Mouse (Mus musculus): Measurements from ENCODE around the gene Atl1. TPM values are rescaled to one million over a fixed set of nuclear protein-coding genes. Genes with fewer than 3 reads are reported as not detected.

The Atl1 gene
- total and polyA plus RNA-seq, 2 experiments from 2014 or later = 130 to 145 TPM

DNA sequence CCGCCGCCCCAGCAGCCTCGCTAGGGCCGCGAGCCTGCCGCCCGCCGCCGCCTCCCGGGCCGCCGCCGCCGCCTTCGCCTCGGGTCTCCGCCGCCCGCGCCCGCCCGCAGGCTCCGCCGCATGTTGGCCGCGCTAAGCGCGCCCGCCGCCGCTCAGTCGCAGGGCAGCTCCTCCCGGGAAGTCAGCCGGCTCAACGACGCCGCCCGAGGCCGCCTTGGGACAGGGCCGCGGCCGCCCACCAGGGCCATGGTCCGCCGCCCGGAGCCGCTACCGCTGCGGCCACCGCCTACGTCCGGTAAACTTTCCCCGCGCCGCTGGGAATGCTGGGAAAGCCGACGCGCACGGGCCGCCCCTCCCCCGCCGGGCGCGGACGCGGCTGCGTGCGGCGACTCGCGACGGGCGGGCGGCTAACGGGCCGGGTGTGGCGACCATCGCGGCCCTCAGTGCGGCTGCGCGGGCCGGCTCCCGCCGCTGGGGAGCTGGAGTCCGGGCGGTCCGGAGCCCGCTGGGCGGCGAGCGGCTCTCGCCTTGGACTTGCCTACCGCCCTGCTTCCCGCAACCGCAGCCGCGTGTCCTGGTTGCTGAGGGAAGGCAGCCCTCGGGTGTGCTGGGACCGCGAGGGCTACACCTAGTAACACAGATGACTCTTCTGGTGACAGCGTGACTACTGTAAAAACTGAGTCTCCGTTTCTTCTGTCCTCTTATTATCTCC lies 94.5 kb downstream of the Atl1 start, which contains the start of gene Sav1:
TSS of gene Sav1 (minus strand) at position 217 of the 712 bp plus-strand sequence.
- no peaks in the 10 kb centered on the region for H3K9me3 ChIP-seq (ENCODE audit: low read length)
- WGBS = under 1% methylated on average over 84 of the region's 102 CpGs
- H3K4me1 ChIP-seq (ENCODE audit: insufficient read depth, low read length) = peaks cover 6% of the 10 kb centered on the region; the same call in 1 of the 2 replicates
- peak within 1 kb of the TSS; percentile 80 for H3K4me3 ChIP-seq (ENCODE audit: low read length)
- peak within 1 kb of the TSS; percentile 87 for H3K9ac ChIP-seq (replicated peaks; ENCODE audit: low read length)
- TF ChIP-seq CTCF (IDR thresholded peaks at IDR 0.05; ENCODE audit: low read depth) = no peak
- ATAC-seq (peak; percentile 93), DNase-seq (ENCODE audit: low spot score) (peak; percentile 92)
- no peaks in the 10 kb centered on the region for H3K27me3 ChIP-seq (ENCODE audit: insufficient read depth, low read length)
- H3K27ac ChIP-seq = peak within 1 kb of the TSS; percentile 90
- H3K36me3 ChIP-seq (ENCODE audit: insufficient read depth, low read length) = peaks cover 17% of the 10 kb centered on the region; the same call in 1 of the 2 replicates
- H3K4me2 ChIP-seq (ENCODE audit: low read depth, low read length) = peak within 1 kb of the TSS; percentile 80

DNA sequence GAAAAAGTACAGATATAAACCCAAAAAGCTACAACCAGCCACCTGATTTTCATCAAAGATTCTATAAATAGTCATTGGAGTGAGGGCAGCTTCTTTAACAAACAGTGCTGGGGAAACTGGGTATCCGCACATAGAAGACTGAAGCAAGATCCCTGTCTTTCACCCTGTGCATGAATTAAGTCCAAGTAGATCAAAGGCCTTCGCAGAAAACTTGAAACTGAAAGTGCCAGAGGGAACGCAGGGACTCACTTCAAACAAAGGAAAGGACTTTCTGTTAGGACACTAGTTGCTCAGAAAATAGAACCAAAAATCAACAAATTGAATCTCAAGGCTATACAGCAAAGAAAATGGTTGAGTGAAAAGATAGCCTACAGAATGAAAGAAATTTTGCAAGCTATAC lies 103.0 kb downstream of the Atl1 start:
- no peak overlapping the region for H3K4me2 ChIP-seq (ENCODE audit: low read depth, low read length)
- no peak for TF ChIP-seq CTCF (IDR thresholded peaks at IDR 0.05; ENCODE audit: low read depth)
- H3K9ac ChIP-seq (replicated peaks; ENCODE audit: low read length) = no peak overlapping the region
- DNase-seq (ENCODE audit: low spot score) = no peak
- ATAC-seq = no peak
- no peaks in the 10 kb centered on the region for H3K4me1 ChIP-seq (ENCODE audit: insufficient read depth, low read length)
- no peak overlapping the region for H3K4me3 ChIP-seq (ENCODE audit: low read length)
- WGBS = 65% methylated on average over 3 of the region's 3 CpGs
- H3K9me3 ChIP-seq (ENCODE audit: low read length) = no peaks in the 10 kb centered on the region
- no peak overlapping the region for H3K27ac ChIP-seq
- H3K27me3 ChIP-seq (ENCODE audit: insufficient read depth, low read length) = no peaks in the 10 kb centered on the region
- no peaks in the 10 kb centered on the region for H3K36me3 ChIP-seq (ENCODE audit: insufficient read depth, low read length)

DNA sequence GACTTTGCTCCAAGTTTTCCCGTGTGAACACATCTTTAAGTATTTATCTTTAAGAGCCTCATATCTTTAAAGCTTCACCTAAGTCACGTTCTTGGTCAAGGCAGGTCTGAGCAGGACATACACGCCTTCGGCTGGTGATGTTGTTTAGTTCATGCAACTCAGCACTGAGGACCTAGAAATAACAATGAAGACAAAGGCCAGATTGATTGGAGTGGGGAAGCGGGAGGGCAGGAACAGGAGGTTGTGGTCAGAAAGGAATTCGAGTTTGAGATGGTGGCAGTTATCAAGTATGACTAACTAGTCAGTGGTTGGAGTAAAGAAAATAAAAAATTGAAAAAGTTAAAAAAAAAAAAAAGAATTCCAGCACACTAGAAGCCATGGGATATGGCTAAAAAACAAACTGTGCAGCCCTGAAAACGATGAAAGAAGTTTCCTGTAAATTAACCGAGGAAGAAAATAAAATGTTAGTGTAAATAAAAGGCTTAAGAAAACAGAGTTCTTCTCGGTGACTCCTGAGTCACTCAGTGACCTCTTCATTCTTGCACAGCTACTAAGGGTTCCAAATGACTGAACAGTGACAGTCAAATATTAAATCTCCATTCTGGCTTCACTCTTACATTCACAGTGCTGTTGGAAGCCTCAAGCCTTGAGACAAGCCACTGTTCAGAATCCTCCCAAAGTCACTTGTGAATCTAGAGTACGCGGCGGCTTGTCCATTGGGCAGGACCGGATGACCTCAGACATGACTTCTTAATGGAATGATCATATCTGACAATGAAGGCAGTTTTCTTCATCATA lies 106.0 kb downstream of the Atl1 start:
- no peak for TF ChIP-seq CTCF (IDR thresholded peaks at IDR 0.05; ENCODE audit: low read depth)
- H3K36me3 ChIP-seq (ENCODE audit: insufficient read depth, low read length) = no peaks in the 10 kb centered on the region
- H3K27me3 ChIP-seq (ENCODE audit: insufficient read depth, low read length) = no peaks in the 10 kb centered on the region
- no peak overlapping the region for H3K4me2 ChIP-seq (ENCODE audit: low read depth, low read length)
- no peak overlapping the region for H3K9ac ChIP-seq (replicated peaks; ENCODE audit: low read length)
- no peak for DNase-seq (ENCODE audit: low spot score)
- no peak for ATAC-seq
- H3K4me1 ChIP-seq (ENCODE audit: insufficient read depth, low read length) = no peaks in the 10 kb centered on the region
- no peaks in the 10 kb centered on the region for H3K9me3 ChIP-seq (ENCODE audit: low read length)
- WGBS = 85% methylated on average over 13 of the region's 13 CpGs
- H3K4me3 ChIP-seq (ENCODE audit: low read length) = no peak overlapping the region
- H3K27ac ChIP-seq = no peak overlapping the region

DNA sequence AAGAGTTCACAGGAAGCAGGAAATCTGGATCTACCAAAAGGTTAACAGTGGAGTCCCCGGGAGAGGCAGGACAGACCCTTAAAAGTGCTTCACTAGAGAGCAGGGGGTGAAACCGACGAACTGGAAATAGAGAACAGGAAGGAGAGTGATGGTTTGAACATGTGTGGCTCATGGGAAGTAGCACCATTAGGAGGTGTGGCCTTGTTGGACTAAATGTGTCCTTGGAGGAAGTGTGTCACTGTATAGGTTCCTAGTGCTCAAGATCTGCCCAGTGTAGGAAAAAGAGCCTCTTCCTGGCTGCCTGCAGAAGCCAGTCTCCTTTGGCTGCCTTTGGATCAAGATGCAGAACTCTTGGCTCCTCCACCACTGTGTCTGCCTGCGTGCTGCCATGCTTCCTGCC lies 112.7 kb downstream of the Atl1 start:
- H3K9me3 ChIP-seq (ENCODE audit: low read length) = no peaks in the 10 kb centered on the region
- H3K4me3 ChIP-seq (ENCODE audit: low read length) = no peak overlapping the region
- no peaks in the 10 kb centered on the region; the same call in 1 of the 2 replicates for H3K36me3 ChIP-seq (ENCODE audit: insufficient read depth, low read length)
- H3K27me3 ChIP-seq (ENCODE audit: insufficient read depth, low read length) = no peaks in the 10 kb centered on the region
- no peak overlapping the region for H3K4me2 ChIP-seq (ENCODE audit: low read depth, low read length)
- no peaks in the 10 kb centered on the region for H3K4me1 ChIP-seq (ENCODE audit: insufficient read depth, low read length)
- DNase-seq (ENCODE audit: low spot score) = no peak
- 83% methylated on average over 4 of the region's 4 CpGs for WGBS
- H3K27ac ChIP-seq = no peak overlapping the region
- no peak overlapping the region for H3K9ac ChIP-seq (replicated peaks; ENCODE audit: low read length)
- ATAC-seq = no peak
- TF ChIP-seq CTCF (IDR thresholded peaks at IDR 0.05; ENCODE audit: low read depth) = no peak

DNA sequence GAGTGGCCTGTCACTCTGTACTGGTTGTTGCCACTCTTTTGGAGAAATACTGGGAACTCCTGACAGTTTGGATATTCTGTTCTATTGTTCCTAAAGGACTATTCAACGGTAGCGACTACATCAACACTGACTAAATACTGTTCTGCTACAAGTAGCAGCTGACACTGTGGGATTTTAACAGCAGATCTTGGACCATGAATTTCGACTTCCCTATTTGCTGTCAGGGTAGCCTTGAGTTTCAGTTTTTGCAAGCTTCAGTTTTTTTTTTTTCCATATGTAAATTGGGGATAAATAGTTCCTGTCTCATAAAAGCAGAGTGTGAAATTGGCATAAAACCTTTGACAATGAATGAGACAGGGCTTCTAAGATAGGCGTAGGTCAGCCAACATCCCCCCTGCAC lies 117.9 kb downstream of the Atl1 start:
- H3K27ac ChIP-seq = no peak overlapping the region
- TF ChIP-seq CTCF (IDR thresholded peaks at IDR 0.05; ENCODE audit: low read depth) = no peak
- DNase-seq (ENCODE audit: low spot score) (no peak), ATAC-seq (no peak)
- WGBS = 86% methylated on average over 4 of the region's 4 CpGs
- H3K4me1 ChIP-seq (ENCODE audit: insufficient read depth, low read length) = no peaks in the 10 kb centered on the region
- H3K9ac ChIP-seq (replicated peaks; ENCODE audit: low read length) = no peak overlapping the region
- H3K27me3 ChIP-seq (ENCODE audit: insufficient read depth, low read length) = no peaks in the 10 kb centered on the region
- H3K36me3 ChIP-seq (ENCODE audit: insufficient read depth, low read length) = no peaks in the 10 kb centered on the region; the same call in 1 of the 2 replicates
- no peaks in the 10 kb centered on the region for H3K9me3 ChIP-seq (ENCODE audit: low read length)
- H3K4me3 ChIP-seq (ENCODE audit: low read length) = no peak overlapping the region
- no peak overlapping the region for H3K4me2 ChIP-seq (ENCODE audit: low read depth, low read length)

DNA sequence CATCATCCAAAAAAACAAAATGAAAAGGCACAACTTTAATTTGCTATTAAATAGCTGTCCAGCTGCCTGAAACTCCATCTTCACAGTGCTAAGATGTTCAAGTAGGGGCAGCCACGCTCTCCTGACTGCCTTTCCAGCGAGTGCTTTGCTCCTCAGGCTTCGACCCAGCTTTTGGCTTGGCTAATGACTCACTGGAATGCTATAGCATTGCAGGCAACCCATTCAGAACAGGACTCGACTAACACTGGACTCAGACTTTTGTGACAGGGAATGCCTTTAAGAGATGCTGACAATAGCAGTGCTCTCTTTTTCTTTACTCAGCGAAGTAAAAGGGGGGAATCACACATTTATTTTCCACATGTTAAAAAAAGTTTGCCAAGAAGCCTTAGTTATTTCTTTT lies 119.3 kb downstream of the Atl1 start:
- Histone ChIP-seq H3K4me1 (ENCODE audit: insufficient read depth, low read length) (no peaks in the 10 kb centered on the region), H3K4me3 (ENCODE audit: low read length) (no peak overlapping the region), H3K9ac (replicated peaks; ENCODE audit: low read length) (no peak overlapping the region), H3K27me3 (ENCODE audit: insufficient read depth, low read length) (no peaks in the 10 kb centered on the region), H3K9me3 (ENCODE audit: low read length) (no peaks in the 10 kb centered on the region), H3K36me3 (ENCODE audit: insufficient read depth, low read length) (no peaks in the 10 kb centered on the region; the same call in 1 of the 2 replicates), H3K27ac (no peak overlapping the region), H3K4me2 (ENCODE audit: low read depth, low read length) (no peak overlapping the region)
- ATAC-seq = no peak
- WGBS = 36% methylated on average over 5 of the region's 5 CpGs
- TF ChIP-seq CTCF (IDR thresholded peaks at IDR 0.05; ENCODE audit: low read depth) = no peak
- DNase-seq (ENCODE audit: low spot score) = no peak

All from hindbrain, postnatal 0 days (tissue).